Mouse (Mus musculus): ENCODE measurements around the gene Wwox.

The Wwox gene

DNA sequence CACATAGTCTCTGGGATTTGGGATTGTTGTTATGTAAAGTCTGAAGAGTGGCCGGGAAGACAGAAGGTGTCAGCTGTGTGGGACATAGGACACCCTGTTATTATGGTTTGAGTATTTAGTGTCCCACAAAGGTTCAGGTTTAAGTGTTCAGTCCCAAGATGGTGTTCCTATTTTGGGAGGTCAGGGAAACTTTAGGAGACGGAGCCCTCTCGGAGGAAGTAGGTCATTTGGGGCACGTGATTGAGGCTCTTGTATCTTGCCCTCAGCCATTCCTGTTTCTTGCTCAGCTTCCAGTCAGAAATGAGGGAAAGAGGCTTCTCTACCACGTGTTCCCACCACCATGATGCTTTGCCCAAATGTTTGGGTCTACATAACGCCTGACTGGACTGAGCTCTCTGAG lies 524.8 kb downstream of the Wwox start:
- no peak for DNase-seq (ENCODE audit: low read depth, low spot score)

DNA sequence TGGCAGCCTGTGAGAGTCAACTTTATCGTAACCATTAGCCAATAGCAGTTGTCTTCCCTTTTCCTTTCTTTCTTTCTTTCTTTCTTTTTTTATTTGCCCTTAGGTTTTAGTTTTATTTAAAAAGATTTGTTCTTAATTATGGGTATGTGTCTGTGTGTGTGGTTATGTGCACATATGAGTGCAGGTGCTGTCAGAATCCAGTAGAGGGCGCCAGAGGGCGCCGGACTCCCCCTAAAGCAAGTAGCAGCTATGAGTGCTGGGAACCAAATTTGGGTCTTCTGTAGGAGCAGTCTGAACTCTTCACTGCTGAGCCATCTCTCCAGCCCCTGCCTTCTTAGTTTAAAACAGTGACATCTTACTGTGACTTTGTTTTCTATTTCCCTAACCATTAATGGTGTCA lies 529.4 kb downstream of the Wwox start:
- DNase-seq (ENCODE audit: low read depth, low spot score), result no peak

DNA sequence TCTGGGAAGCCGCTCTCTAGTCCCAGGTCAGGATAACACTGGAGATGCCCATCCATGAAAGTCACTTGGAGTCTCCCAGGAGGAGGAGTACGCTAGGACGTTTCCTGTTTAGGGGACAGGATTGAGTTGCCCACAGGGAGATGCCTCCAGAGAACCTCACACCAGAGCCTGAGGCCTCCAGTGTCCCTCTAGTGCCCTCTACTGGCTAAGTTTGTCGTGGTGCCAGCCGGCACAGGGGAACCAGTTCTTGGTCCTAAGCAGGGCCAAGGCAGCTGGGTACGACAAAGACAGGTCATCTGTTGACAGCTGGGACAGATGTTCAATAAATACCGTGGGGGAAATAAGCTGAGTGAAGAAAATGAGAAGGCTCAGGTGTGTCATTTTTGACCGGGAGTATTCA lies 531.9 kb downstream of the Wwox start:
- DNase-seq (ENCODE audit: low read depth, low spot score), result peak; percentile 46

DNA sequence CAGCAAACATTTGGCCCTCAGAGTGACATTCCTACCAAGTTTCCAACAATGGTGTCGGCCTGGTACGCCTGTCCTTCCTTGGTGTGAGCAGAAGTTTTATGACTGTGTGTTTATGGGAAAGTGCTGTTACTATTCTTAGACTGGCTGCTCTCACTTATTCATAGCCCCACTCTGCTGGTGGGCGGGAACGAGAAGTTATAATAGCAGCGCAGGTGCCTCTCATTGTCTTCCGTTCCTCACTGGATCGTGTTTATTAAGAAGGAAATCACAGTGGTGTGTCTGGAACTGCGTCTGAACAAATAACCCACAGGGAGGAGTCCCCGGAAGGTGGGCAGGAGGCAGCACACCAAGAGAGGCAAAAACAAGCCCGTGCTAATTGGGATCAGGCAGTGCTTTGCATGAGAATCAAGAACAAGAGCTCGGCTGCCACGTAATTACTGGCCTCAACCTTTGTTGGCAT lies 533.6 kb downstream of the Wwox start:
- no peak for DNase-seq (ENCODE audit: low read depth, low spot score)

DNA sequence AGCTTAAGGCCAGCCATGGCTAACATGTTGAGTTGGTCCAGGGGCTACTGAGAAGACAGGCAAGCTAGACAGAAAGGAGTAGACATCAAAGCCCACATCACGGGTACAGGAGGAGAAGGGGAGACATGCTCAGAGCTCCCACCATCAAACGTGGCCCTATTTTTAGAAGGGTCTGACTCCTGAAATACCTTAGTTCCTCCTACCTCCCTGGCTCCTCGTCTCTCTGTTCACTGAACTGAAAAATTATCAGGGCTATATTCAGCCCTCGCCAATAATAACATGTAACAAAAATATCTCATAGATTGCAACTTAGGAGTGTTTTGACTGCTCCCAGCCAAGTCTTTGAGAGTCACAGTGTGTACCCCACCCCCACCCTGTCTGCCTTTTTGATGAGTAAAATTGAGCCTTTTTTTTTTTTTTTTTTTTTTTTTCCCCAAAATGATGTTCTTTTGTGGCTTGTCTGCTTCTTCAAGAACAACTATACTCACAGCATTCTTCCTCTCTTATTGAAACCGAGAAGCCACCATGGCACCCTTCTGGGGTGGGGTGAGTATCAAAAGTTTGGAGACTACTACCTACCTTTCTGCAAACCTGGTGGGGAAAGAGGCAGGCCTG lies 535.0 kb downstream of the Wwox start:
- DNase-seq (ENCODE audit: low read depth, low spot score), result no peak

DNA sequence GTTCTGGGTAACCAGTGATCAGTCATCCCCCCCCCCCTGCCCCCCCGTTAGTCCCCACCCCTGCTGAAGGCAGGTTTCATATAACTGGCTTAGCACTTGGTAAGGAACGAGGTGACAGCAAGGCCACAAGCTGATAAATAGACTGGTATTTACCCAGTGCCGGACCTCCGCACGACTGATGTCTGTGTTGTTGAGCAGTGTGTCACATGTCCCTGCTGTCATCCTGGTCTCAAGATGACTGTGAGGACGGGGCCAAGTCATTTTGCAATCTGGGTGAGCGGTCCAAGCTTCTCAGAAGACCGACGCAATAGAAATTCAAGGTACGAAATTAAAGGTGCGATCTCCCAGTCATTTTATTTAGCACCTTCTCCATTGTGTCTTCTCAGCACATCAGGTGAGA lies 538.3 kb downstream of the Wwox start:
- no peak for DNase-seq (ENCODE audit: low read depth, low spot score)

DNA sequence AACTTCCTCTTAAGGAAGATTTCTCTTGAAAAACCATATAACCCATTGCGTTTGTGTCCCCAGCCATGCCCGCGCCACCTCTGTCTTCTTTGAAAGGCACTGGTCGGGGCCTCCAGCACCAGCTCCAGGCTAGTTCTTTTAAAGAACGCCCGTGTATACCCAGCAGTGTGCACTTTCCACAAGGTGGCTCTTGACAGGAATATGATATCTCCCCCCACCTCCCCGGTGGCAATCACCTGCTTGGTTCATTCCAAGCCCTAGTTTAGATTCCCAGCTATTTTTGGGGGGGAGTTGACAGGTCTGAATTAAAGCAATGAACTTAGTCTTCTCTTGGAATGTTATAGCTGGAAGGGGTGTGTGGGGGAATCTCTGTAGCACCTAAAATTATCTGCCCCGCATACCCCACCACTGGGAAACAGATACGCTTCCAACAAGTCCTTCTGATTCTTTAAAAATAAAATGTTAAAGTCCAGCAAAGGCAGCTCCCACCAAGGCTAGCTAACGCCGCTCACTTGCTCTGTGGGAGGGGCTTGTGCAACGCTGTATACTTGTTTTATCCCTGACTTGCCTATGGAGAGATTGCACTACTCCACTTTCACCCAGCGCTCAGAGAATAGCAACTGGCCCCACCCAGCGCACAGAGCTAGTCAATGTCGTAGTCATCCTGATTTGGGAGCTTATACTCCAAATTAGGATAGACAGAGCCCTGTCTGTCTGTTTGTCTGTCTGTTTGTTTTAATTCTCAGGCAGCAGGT lies 538.9 kb downstream of the Wwox start:
- DNase-seq (ENCODE audit: low read depth, low spot score), result no peak

DNA sequence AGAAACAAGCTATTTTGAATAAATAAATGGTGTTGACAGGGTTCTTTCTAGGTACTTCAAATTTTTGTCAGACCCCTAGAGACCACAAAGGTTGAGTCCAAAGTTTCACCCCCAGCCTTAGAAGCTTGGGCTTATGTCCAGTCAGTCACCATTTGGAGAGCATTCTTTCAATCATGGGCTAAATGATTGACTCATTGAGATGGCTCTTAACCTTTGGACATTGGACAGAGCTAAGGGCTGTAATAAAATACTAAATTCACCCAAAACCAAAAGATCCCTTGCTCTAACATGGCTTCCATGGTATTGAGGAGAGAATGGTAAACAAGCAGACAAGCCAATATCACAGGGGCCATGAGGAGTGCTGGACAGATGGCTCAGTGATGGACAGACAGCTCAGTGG lies 540.2 kb downstream of the Wwox start:
- DNase-seq (ENCODE audit: low read depth, low spot score), result no peak

DNA sequence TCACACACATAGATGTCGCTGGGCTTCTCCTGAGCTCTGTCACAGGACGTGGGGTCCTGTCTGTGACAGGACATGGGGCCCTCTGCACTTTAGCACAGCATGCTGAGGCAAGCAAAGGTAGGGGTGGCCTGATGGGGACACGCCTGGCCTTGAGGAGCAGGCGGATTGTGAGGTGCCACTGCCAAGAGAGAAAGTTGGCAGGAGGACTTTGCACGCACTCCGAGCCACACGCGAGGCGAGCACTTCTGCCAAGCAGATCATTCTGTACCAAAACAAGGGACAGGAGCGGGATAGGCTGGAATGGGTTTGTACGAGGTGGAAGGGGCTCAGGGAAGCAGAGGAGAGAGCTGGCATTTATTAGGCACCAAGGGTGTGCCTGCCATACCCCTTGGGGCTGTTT lies 543.3 kb downstream of the Wwox start:
- DNase-seq (ENCODE audit: low read depth, low spot score), result no peak

DNA sequence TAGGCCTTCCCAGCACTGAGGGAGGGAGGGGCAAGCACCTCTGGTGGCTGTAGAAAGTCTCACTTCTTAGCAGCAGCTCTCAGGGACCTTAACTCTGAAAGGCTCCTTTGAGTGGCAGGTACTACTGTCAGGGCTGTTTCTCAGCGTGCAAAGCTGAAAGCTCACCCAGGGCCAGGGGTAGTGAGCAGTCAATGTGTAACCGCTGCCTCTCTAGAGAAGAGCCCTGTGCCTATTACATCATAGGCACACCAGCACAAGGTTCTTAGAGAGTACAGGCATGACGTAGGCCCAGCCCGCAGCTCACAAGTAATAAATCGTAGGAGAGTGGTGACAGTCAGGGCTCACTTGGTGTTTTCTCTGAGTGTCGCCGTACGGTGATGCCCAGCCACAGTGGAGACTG lies 545.0 kb downstream of the Wwox start:
- DNase-seq (ENCODE audit: low read depth, low spot score), result no peak

DNA sequence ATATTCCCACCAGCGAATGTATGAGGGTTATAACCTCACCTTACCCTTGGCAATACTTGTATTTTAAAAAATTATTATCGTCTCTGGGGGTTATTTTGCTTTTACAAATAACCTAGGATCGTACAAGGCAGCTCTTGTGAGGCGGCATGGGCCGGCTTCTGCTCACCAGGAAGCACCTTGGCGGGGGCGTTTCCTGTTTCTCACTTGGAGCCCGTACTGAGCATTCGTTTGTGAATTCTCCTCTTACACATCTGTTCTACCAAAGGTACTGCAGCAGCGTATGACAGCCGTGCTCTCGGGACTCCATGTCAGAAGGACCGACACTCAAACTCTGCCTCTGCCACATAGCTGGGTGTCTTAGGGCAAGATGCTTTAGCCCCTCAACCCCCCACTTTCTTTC lies 546.5 kb downstream of the Wwox start:
- no peak for DNase-seq (ENCODE audit: low read depth, low spot score)

DNA sequence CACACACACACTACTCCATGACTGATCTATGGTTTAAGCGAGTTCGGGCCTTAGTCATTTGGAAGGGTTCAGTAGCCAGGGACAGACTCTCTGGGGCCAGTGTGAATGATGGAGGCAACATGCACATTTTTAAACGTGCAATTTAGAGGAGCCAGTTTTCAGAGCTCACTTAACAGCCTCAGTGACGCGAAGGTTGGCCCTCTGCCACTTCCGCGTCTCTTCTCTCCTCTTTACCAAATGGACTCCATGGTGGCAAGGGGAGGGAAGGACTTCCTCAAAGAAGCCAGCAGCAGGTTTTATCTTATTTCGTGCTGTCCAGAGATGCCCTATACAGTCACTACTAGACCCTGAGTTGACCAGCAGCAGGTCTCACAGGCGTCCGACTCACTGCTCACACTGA lies 547.5 kb downstream of the Wwox start:
- no peak for DNase-seq (ENCODE audit: low read depth, low spot score)

DNA sequence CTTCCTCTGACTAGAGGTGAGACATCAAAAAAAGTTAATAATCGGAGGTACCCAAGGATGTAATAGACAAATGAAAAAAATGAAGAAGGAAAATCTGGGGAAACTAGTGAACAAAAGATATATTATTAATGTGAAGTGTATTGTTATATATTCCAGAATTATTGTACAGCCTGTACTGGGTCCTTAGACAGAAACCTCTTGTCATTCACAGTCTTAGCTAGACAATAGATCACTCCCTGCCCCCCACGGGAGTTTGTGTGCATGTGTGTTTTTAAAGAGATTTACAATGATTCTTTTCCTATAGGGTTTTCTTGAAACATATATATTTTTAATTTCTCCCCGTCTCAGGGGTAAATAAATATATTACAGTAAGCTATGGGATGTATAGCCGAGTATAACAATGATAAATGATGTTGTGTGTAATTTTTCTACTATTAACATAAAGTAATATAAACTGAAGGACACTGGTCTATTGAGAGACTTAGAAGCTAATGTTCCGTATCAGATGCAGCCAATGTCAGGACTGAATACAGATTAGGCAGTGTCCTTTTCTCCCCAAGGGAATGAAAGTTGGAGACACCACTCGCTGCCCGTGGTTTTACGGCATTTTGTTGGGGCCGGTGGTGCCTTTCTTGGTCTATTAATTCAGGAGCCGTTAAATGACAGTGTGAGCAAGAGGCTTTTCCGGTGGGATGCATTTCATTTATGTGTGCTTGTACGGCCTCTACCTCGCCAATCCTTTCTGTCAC lies 551.6 kb downstream of the Wwox start:
- DNase-seq (ENCODE audit: low read depth, low spot score), result no peak

DNA sequence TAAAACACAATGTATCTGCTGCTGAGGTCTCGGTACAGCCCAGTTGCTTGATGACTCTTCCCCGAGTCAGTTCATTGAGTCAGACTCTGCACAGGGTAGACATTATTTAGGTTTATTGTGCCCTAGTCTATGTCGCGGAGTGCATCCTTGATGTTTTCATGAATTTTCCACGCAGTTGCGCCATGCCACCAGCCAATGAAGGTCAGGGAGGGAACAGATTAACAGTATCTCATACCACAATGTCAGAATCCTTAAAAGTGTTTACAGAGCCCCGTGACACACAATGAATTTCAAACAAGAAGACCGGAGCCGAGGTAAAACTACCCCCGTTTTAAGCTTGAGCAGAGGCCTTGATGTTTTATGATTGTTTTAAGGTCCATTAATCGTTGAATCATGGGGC lies 561.3 kb downstream of the Wwox start:
- no peak for DNase-seq (ENCODE audit: low read depth, low spot score)

DNA sequence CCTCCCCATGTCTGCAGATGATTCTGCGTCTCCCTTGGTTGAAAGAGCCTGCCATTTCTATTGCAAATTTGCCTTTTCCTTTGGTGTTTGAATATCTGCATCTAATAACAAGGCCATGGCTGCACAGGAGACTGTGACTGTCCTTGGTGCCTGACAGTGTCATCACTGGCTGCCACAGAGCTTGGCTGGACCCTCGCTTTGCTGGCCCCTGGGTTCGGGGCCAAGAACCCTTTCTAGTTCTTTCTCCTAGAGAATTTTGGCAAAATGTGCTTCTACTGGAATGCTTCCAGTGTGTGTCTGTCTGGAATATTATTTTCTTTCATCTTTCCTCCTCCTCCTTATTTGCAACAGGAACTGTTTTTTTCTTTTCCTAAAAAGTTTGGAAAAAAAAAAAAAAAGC lies 565.6 kb downstream of the Wwox start:
- no peak for DNase-seq (ENCODE audit: low read depth, low spot score)

DNA sequence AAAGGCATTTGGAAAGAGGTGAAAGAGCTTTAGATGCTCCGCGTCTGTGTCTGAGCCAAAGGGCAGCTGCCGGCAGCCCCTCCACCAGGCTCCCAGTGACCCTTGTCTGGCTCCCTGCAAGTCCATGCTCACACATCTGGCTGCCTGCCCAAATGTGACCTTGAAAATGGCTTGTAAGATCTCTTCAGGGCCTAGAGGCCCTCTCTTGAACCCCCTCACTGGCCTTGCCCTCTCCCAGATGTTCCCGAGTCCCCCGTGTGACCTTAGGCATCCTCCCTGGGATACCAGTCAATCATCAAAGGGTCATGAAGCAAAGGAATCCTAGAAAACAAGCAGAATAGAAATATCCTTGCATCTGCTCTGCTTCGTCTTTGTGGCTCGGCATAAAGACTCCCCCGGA lies 567.1 kb downstream of the Wwox start:
- DNase-seq (ENCODE audit: low read depth, low spot score), result no peak

DNA sequence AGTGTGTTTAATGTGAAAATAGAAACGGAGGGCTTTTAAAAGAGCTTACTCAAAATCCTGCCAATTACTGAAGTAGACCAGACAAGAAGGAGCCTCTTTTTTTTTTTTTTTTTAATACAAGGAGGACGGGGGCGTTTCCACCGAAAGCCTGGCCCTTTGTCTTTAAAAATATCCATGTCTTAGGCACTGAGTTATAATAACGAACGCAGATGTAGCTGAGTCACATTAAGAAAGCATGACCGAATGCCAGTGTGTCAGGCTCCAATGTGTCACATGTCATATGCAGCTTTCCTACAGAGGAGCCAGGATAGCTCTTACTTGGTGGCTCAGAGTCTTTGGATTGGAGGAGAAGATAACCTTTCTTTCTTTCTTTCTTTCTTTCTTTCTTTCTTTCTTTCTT lies 567.8 kb downstream of the Wwox start:
- no peak for DNase-seq (ENCODE audit: low read depth, low spot score)

DNA sequence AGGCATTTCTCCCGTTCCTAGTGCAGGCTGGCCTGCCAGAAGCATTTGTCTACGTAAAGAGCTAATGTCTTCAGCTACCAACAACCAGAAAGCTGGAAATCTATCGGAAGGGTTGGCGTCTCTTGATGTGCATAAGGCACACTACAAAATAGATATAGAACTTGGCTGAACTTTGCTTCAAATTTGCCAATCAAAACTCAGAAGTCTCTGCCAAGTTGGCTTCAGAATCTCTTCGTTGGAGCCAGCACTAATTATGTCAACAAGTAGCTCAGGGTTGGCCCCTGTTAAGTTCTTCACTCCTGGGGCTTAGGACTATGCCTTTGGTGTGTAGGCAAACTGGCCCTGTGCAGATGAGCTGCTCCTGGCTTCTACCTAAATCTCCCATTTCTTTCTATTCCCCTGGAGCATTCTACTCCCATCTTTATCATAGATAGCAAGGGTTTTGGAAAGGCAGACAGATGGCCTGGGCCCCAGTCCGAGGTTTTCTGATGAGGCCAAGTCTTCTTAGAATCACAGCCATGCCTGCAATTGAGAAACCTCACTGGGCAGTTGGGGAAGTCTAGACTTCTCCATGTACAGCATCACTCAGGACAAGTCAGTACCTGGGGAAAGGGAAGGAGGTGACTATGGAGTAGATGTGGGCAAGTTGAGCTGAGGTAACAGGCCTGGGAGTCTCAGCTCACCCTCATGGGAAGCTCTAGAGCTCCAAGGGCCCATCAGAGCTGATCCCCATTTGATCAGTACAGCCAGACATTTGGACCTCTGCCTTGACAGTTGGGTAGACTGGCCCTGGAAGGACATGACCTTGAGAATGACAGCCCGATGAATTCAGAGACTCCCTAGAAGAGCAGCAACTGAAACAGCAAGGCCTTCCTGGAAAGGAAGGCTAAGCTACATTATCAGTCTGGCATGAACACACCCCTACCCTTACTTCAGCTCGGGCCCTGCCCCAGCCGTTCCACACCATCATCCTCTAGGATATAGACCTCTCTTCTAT lies 569.5 kb downstream of the Wwox start:
- DNase-seq (ENCODE audit: low read depth, low spot score), result no peak

DNA sequence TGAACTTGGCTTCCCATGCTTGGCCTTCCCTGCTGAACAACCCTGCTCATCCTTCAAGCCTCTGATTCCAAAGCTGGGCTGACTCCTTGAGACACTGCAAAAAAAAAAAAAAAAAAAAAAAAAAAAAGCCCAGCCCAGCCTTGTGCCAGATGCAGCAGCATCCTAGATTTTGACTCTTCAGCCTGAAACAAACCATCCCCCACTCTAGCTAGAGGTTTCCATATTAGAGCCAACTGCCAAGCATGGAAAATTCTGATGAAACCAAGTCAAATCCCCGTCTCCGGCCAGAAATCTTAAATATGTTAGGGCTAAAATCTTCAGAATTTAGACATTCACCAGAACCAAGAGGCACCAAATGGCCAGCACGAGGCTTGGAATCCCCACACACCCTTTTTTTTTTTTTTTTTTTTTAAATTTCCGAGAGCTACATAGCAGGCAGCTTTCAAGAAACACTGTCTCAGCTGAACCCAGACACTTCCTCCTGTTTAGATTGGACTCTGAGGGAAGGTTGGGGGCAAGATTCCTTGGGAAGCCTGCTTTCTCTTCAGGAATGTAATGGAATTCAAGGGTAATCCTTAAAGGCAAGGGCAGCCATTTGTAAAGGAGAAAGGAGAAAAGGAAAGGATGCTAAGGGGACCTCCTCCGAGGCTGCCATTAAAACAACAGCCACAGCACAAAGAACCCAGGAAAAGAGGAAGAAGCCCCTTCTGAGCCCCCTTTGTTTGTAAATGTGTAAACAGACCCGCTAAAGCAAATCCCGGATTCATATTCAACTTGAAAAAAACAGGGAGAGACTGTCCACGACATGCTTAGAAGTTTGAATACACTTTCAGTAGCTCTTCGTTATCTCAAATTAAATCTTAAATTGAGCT lies 570.7 kb downstream of the Wwox start:
- DNase-seq (ENCODE audit: low read depth, low spot score), result no peak

DNA sequence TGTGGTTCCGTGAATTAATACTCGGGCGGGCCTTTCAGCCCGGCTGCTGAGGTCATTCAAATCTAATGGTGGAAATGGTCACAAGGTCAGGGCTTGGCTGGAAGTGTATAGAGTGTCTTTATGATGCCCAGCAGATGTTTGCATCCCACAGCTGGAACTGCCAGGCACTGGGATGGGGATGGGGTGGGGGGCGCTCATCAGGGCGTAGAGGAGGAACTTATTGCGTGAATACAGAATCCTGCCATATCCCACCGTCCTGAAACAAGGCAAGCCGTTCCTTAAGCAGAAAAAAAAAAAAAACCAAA lies 571.3 kb downstream of the Wwox start:
- no peak for DNase-seq (ENCODE audit: low read depth, low spot score)

DNA sequence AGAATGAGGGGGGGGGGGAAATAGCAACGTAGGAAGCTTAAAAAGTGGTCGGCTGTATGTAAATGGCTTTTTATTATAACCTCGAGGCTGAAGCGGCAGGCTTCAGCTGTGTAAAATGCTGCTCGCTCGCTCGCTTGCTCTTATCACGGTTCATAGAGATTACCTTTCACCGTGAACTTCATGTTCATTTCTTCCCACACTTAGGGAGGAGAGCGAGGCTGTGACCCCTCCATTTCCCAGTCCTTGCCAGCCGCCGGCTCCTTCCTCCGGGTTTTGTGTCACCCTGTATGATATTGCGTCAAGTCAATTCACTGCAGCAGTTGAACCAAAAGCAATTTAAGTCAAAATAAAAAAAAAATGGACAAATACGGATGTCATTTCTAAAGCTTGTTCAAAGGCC lies 580.2 kb downstream of the Wwox start:
- no peak for DNase-seq (ENCODE audit: low read depth, low spot score)

Data from WW6 (cell line).